Mouse (Mus musculus): ENCODE measurements at regions not wholly inside any gene's neighbourhood (a gene's known extent, or its start where the extent isn't known, plus 50 kb on each side); places are given as distances from the start of the nearest gene placed in this dataset.

- TF ChIP-seq CTCF (IDR thresholded peaks at IDR 0.05; ENCODE audit: low read depth, low read length) (no peak), POLR2A (IDR thresholded peaks at IDR 0.05; ENCODE audit: borderline replicate concordance, low read depth, low read length) (no peak)
These were observed 472.3 kb upstream of the Btbd3 start for GRCm38 (mm10) chr2:137784091-137784490.
